Mouse (Mus musculus) heart, postnatal 14 days (tissue): ENCODE data around the gene Lcp2. TPM values are rescaled to one million over a fixed set of nuclear protein-coding genes. Genes with fewer than 3 reads are reported as not detected.

ENCODE experiments used
- total RNA-seq, 2 experiments: library from RNA; stranded (reverse); gene quantifications; 2 replicates each; pipeline ENCODE4 v1.2.3; 2021

The Lcp2 gene
- total RNA-seq, 2 experiments from 2014 or later = 3.0 to 4.9 TPM

Other genes with a start within 250 kb of the Lcp2 start
- 1 to 10 TPM in 1 of 2 experiments, under 1 TPM in 1; 0.80 to 1.1 TPM for gene Kcnmb1, start 83.9 kb upstream of the Lcp2 start, total RNA-seq
- gene Kcnip1, start 53.8 kb upstream of the Lcp2 start, total RNA-seq = not detected
- not detected for gene 4930469K13Rik, start 51.6 kb downstream of the Lcp2 start, total RNA-seq
- gene Foxi1, start 161.2 kb downstream of the Lcp2 start, total RNA-seq = not detected